Mouse (Mus musculus) cerebellum, adult 2 months (tissue): ENCODE measurements at regions not wholly inside any gene's neighbourhood (a gene's known extent, or its start where the extent isn't known, plus 50 kb on each side); places are given as distances from the start of the nearest gene placed in this dataset.

Experiments used
- CTCF ChIP-seq: fragments of 200-500 bp; IDR thresholded peaks from 2 replicates; pipeline ENCODE4 v1.5.1; 2011; ENCODE audit warnings: low read depth, mild to moderate bottlenecking, control low read depth, low read length, moderate library complexity, borderline replicate concordance; ENCODE audit not compliant: insufficient read depth
- POLR2A ChIP-seq: fragments of 200-500 bp; IDR thresholded peaks from 2 replicates; pipeline ENCODE4 v1.6.1; 2011; ENCODE audit warnings: low read length, control low read depth, borderline replicate concordance; ENCODE audit not compliant: insufficient read depth

GRCm38 (mm10) chr6:25278509-25278908, 322.4 kb upstream of the Tmem229a start:
- TF ChIP-seq CTCF (no peak), POLR2A (no peak)
